Mouse (Mus musculus): ENCODE measurements around the gene Mmrn2.
A peak's percentile ranks its signal among the peaks of the same experiment; 100 is the strongest.
"Not testable (repeated sequence)": the region's sequence is repeated elsewhere in the genome, so short reads cannot be mapped to it uniquely, and the experiment has no call there.

The Mmrn2 gene

GRCm38 (mm10) chr14:34362135-34362534 lies 13.1 kb upstream of the Mmrn2 start:
- no peak for DNase-seq (ENCODE audit: low spot score in 2 of 2)

- DNase-seq (ENCODE audit: low spot score in 2 of 2): peak; percentile 46 to 48
Measured at GRCm38 (mm10) chr14:34362726-34363445, 12.4 kb upstream of the Mmrn2 start.

GRCm38 (mm10) chr14:34363490-34364253 lies 11.6 kb upstream of the Mmrn2 start:
- DNase-seq (ENCODE audit: low spot score in 2 of 2): peak; percentile 19 to 25

GRCm38 (mm10) chr14:34364254-34365146 lies 10.8 kb upstream of the Mmrn2 start:
- DNase-seq (ENCODE audit: low spot score in 2 of 2): not testable (repeated sequence)

GRCm38 (mm10) chr14:34365147-34365507 lies 10.1 kb upstream of the Mmrn2 start:
- DNase-seq (ENCODE audit: low spot score in 2 of 2): no peak

- no peak for DNase-seq (ENCODE audit: low spot score in 2 of 2)
Measured at GRCm38 (mm10) chr14:34370203-34370602, 5.1 kb upstream of the Mmrn2 start.

GRCm38 (mm10) chr14:34370921-34371320 lies 4.3 kb upstream of the Mmrn2 start:
- no peak for DNase-seq (ENCODE audit: low spot score in 2 of 2)

- DNase-seq (ENCODE audit: low spot score in 2 of 2): no peak
Measured at GRCm38 (mm10) chr14:34371763-34372162, 3.5 kb upstream of the Mmrn2 start.

- peak; percentile 41 to 42 for DNase-seq (ENCODE audit: low spot score in 2 of 2)
Measured at GRCm38 (mm10) chr14:34372646-34373045, 2.6 kb upstream of the Mmrn2 start.

GRCm38 (mm10) chr14:34373581-34373980 lies 1.7 kb upstream of the Mmrn2 start:
- no peak for DNase-seq (ENCODE audit: low spot score in 2 of 2)

GRCm38 (mm10) chr14:34374577-34374976 lies 688 bp upstream of the Mmrn2 start, which contains the start of gene Sncg:
Gene Sncg, minus strand, starts transcription at chr14:34374789.
- no peak for DNase-seq (ENCODE audit: low spot score in 2 of 2)

- DNase-seq (ENCODE audit: low spot score in 2 of 2): no peak
Measured at GRCm38 (mm10) chr14:34375941-34376340, 676 bp downstream of the Mmrn2 start.

- DNase-seq (ENCODE audit: low spot score in 2 of 2): no peak
Measured at GRCm38 (mm10) chr14:34377121-34377520, 1.9 kb downstream of the Mmrn2 start.

- no peak for DNase-seq (ENCODE audit: low spot score in 2 of 2)
Measured at GRCm38 (mm10) chr14:34378560-34379331, 3.5 kb downstream of the Mmrn2 start.

GRCm38 (mm10) chr14:34382921-34383704 lies 7.8 kb downstream of the Mmrn2 start:
- no peak for DNase-seq (ENCODE audit: low spot score in 2 of 2)

- DNase-seq (ENCODE audit: low spot score in 2 of 2): no peak
Measured at GRCm38 (mm10) chr14:34393295-34393694, 18.0 kb downstream of the Mmrn2 start.

GRCm38 (mm10) chr14:34397871-34398270 lies 22.6 kb downstream of the Mmrn2 start:
- no peak for DNase-seq (ENCODE audit: low spot score in 2 of 2)

GRCm38 (mm10) chr14:34398901-34399300 lies 23.6 kb downstream of the Mmrn2 start:
- DNase-seq (ENCODE audit: low spot score in 2 of 2): no peak

GRCm38 (mm10) chr14:34399301-34399700 lies 24.0 kb downstream of the Mmrn2 start:
- no peak for DNase-seq (ENCODE audit: low spot score in 2 of 2)

- no peak for DNase-seq (ENCODE audit: low spot score in 2 of 2)
Measured at GRCm38 (mm10) chr14:34400021-34400420, 24.8 kb downstream of the Mmrn2 start.
